Mouse (Mus musculus): ENCODE data around the gene Myo3b. TPM values are rescaled to one million over a fixed set of nuclear protein-coding genes. Genes with fewer than 3 reads are reported as not detected.
A peak's percentile ranks its signal among the peaks of the same experiment; 100 is the strongest.

Gene Myo3b
- polyA plus RNA-seq, 1 experiment from 2014 or later = 0.16 TPM

- no peaks in the 10 kb centered on the region for H3K9me3 ChIP-seq (replicated peaks; ENCODE audit: control insufficient read depth, low read length, poor library complexity, severe bottlenecking)
- no peak overlapping the region for H3K4me2 ChIP-seq (ENCODE audit: low read length)
These were observed 382.4 kb downstream of the Myo3b start for GRCm38 (mm10) chr2:70421144-70421874.

DNA sequence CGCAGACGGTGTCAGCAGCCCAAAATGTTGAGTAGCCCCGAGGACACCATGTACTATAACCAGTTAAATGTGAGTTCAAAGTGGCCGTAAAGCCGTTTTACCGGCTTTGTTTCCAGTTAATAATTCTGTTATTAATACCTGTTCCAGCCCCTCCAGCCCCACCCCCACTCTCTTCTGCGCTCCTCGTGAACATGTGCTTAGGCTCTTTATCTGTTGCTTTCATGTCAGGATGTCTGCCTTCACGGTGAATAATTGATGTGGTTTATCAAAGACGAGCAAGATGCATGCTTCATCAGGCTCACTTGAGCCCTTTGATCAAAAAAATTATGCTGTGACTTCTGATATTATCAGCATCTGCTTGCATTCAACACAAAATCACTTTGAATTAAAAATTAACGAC is 386.7 kb downstream of the Myo3b start:
- Histone ChIP-seq H3K27me3 (ENCODE audit: control insufficient read depth, insufficient read depth, low read depth, low read length) (no peaks in the 10 kb centered on the region), H3K4me2 (ENCODE audit: low read length) (0 out of 2 replicates have a peak overlapping the region, but pooled peaks have one; percentile 3), H3K36me3 (ENCODE audit: control insufficient read depth, insufficient read depth, low read length) (no peaks in the 10 kb centered on the region), H3K27ac (ENCODE audit: low read length) (peak overlapping the region; percentile 47; the same call in 1 of the 2 replicates), H3K4me1 (ENCODE audit: control insufficient read depth, insufficient read depth, low read length) (peaks cover 5% of the 10 kb centered on the region; the same call in 1 of the 2 replicates), H3K9ac (ENCODE audit: low read depth, low read length) (no peak overlapping the region), H3K4me3 (ENCODE audit: low read depth, low read length) (no peak overlapping the region), H3K9me3 (replicated peaks; ENCODE audit: control insufficient read depth, low read length, poor library complexity, severe bottlenecking) (no peaks in the 10 kb centered on the region)
- WGBS = 51% methylated on average over 11 of the region's 11 CpGs
- peak; percentile 66; the same call in 1 of the 2 replicates for ATAC-seq

More at GRCm38 (mm10) chr2:70421144-70421874, 382.4 kb downstream of the Myo3b start:
- Histone ChIP-seq H3K27me3 (ENCODE audit: control insufficient read depth, insufficient read depth, low read depth, low read length) (no peaks in the 10 kb centered on the region), H3K27ac (ENCODE audit: low read length) (no peak overlapping the region), H3K4me3 (ENCODE audit: low read depth, low read length) (no peak overlapping the region), H3K4me1 (ENCODE audit: control insufficient read depth, insufficient read depth, low read length) (peaks cover 5% of the 10 kb centered on the region; the same call in 1 of the 2 replicates), H3K9ac (ENCODE audit: low read depth, low read length) (no peak overlapping the region), H3K36me3 (ENCODE audit: control insufficient read depth, insufficient read depth, low read length) (no peaks in the 10 kb centered on the region)
- ATAC-seq = no peak
- WGBS = 86% methylated on average over 13 of the region's 13 CpGs

- Histone ChIP-seq H3K4me2 (ENCODE audit: low read length) (0 out of 2 replicates have a peak overlapping the region, but pooled peaks have one; percentile 26), H3K27me3 (ENCODE audit: control insufficient read depth, insufficient read depth, low read depth, low read length) (no peaks in the 10 kb centered on the region), H3K9ac (ENCODE audit: low read depth, low read length) (no peak overlapping the region), H3K4me1 (ENCODE audit: control insufficient read depth, insufficient read depth, low read length) (peaks cover 12% of the 10 kb centered on the region), H3K36me3 (ENCODE audit: control insufficient read depth, insufficient read depth, low read length) (no peaks in the 10 kb centered on the region), H3K9me3 (replicated peaks; ENCODE audit: control insufficient read depth, low read length, poor library complexity, severe bottlenecking) (no peaks in the 10 kb centered on the region), H3K27ac (ENCODE audit: low read length) (no peak overlapping the region), H3K4me3 (ENCODE audit: low read depth, low read length) (no peak overlapping the region)
- WGBS = 6% methylated on average over 4 of the region's 4 CpGs
- no peak for ATAC-seq
These were observed 404.1 kb downstream of the Myo3b start for GRCm38 (mm10) chr2:70443035-70443434.

- Histone ChIP-seq H3K9ac (ENCODE audit: low read depth, low read length) (no peak overlapping the region), H3K4me2 (ENCODE audit: low read length) (peak overlapping the region; percentile 26; the same call in 1 of the 2 replicates), H3K4me1 (ENCODE audit: control insufficient read depth, insufficient read depth, low read length) (peaks cover 12% of the 10 kb centered on the region), H3K9me3 (replicated peaks; ENCODE audit: control insufficient read depth, low read length, poor library complexity, severe bottlenecking) (no peaks in the 10 kb centered on the region), H3K4me3 (ENCODE audit: low read depth, low read length) (no peak overlapping the region), H3K27ac (ENCODE audit: low read length) (no peak overlapping the region), H3K36me3 (ENCODE audit: control insufficient read depth, insufficient read depth, low read length) (no peaks in the 10 kb centered on the region), H3K27me3 (ENCODE audit: control insufficient read depth, insufficient read depth, low read depth, low read length) (no peaks in the 10 kb centered on the region)
- no peak for ATAC-seq
- WGBS = 9% methylated on average over 7 of the region's 7 CpGs
These were observed 405.2 kb downstream of the Myo3b start for GRCm38 (mm10) chr2:70444141-70444540.

DNA sequence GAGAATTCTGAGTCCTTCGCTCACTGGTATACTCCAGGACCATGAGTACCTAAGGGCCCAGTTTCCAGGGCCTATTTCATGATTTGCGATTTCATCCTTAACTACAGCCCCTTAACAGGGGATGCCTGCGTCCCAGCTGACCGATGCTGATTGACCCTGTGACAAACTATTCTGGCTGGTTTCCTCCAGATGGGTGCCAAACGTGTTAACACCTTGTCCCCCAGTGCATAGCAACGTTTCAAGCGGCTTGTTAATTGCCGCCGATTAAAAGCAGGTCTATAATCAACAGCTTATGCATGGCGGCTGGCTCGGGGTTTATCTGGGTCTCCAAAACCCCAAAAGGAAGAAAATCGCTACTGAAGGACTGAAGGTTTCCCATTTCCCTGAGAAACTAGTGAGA is 417.3 kb downstream of the Myo3b start:
- H3K9me3 ChIP-seq (replicated peaks; ENCODE audit: control insufficient read depth, low read length, poor library complexity, severe bottlenecking) = no peaks in the 10 kb centered on the region
- H3K4me1 ChIP-seq (ENCODE audit: control insufficient read depth, insufficient read depth, low read length) = peaks cover 4% of the 10 kb centered on the region
- peak overlapping the region; percentile 38; the same call in 1 of the 2 replicates for H3K9ac ChIP-seq (ENCODE audit: low read depth, low read length)
- H3K4me2 ChIP-seq (ENCODE audit: low read length) = peak overlapping the region; percentile 52
- H3K36me3 ChIP-seq (ENCODE audit: control insufficient read depth, insufficient read depth, low read length) = no peaks in the 10 kb centered on the region
- ATAC-seq = peak; percentile 54; the same call in 1 of the 2 replicates
- H3K4me3 ChIP-seq (ENCODE audit: low read depth, low read length) = peak overlapping the region; percentile 30
- 11% methylated on average over 12 of the region's 12 CpGs for WGBS
- 0 out of 2 replicates have a peak overlapping the region, but pooled peaks have one; percentile 11 for H3K27ac ChIP-seq (ENCODE audit: low read length)
- H3K27me3 ChIP-seq (ENCODE audit: control insufficient read depth, insufficient read depth, low read depth, low read length) = no peaks in the 10 kb centered on the region

DNA sequence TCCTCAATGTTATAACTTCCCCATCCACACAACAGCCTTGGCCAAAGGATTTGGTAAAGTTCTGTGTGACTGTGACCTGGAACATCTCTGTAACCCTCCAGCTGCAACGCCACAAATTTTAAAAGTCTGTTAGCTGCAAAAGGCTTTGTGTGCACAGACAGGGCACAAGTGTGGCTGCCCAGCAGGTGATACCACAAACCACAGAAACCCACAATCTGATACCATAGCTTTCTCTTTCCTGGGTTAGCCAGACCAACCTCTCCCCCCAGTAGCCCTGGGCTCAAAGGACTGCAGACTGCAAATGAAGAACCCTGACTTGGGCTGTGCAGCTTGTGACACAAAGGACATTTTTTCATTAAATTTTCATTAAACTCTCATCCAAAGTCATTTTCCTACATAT is 424.7 kb downstream of the Myo3b start:
- no peak overlapping the region for H3K4me2 ChIP-seq (ENCODE audit: low read length)
- no peaks in the 10 kb centered on the region for H3K36me3 ChIP-seq (ENCODE audit: control insufficient read depth, insufficient read depth, low read length)
- H3K4me1 ChIP-seq (ENCODE audit: control insufficient read depth, insufficient read depth, low read length) = no peaks in the 10 kb centered on the region
- no peak for ATAC-seq
- no peak overlapping the region for H3K4me3 ChIP-seq (ENCODE audit: low read depth, low read length)
- H3K9ac ChIP-seq (ENCODE audit: low read depth, low read length) = no peak overlapping the region
- H3K27me3 ChIP-seq (ENCODE audit: control insufficient read depth, insufficient read depth, low read depth, low read length) = no peaks in the 10 kb centered on the region
- 81% methylated on average over 1 of the region's 1 CpGs for WGBS
- H3K27ac ChIP-seq (ENCODE audit: low read length) = no peak overlapping the region
- H3K9me3 ChIP-seq (replicated peaks; ENCODE audit: control insufficient read depth, low read length, poor library complexity, severe bottlenecking) = no peaks in the 10 kb centered on the region

GRCm38 (mm10) chr2:70471136-70471535 is 432.2 kb downstream of the Myo3b start:
- H3K36me3 ChIP-seq (ENCODE audit: control insufficient read depth, insufficient read depth, low read length) = no peaks in the 10 kb centered on the region
- no peak overlapping the region for H3K4me3 ChIP-seq (ENCODE audit: low read depth, low read length)
- H3K27ac ChIP-seq (ENCODE audit: low read length) = no peak overlapping the region
- no peak overlapping the region for H3K9ac ChIP-seq (ENCODE audit: low read depth, low read length)
- WGBS = 9% methylated on average over 5 of the region's 5 CpGs
- ATAC-seq = no peak
- no peak overlapping the region for H3K4me2 ChIP-seq (ENCODE audit: low read length)
- peaks cover 22% of the 10 kb centered on the region for H3K27me3 ChIP-seq (ENCODE audit: control insufficient read depth, insufficient read depth, low read depth, low read length)
- no peaks in the 10 kb centered on the region for H3K9me3 ChIP-seq (replicated peaks; ENCODE audit: control insufficient read depth, low read length, poor library complexity, severe bottlenecking)
- H3K4me1 ChIP-seq (ENCODE audit: control insufficient read depth, insufficient read depth, low read length) = peaks cover 29% of the 10 kb centered on the region

- Histone ChIP-seq H3K27me3 (ENCODE audit: control insufficient read depth, insufficient read depth, low read depth, low read length) (peaks cover 30% of the 10 kb centered on the region), H3K9ac (ENCODE audit: low read depth, low read length) (peak overlapping the region; percentile 52), H3K9me3 (replicated peaks; ENCODE audit: control insufficient read depth, low read length, poor library complexity, severe bottlenecking) (no peaks in the 10 kb centered on the region), H3K4me2 (ENCODE audit: low read length) (peak overlapping the region; percentile 71), H3K4me3 (ENCODE audit: low read depth, low read length) (peak overlapping the region; percentile 38), H3K36me3 (ENCODE audit: control insufficient read depth, insufficient read depth, low read length) (no peaks in the 10 kb centered on the region), H3K4me1 (ENCODE audit: control insufficient read depth, insufficient read depth, low read length) (peaks cover 38% of the 10 kb centered on the region), H3K27ac (ENCODE audit: low read length) (no peak overlapping the region)
- under 1% methylated on average over 47 of the region's 48 CpGs for WGBS
- ATAC-seq = peak; percentile 18; the same call in 1 of the 2 replicates
These were observed 433.1 kb downstream of the Myo3b start for GRCm38 (mm10) chr2:70471861-70472620.

All from midbrain, embryonic 16.5 days (tissue).